Mouse (Mus musculus): ENCODE results near the gene Galntl6.

The Galntl6 gene

DNA sequence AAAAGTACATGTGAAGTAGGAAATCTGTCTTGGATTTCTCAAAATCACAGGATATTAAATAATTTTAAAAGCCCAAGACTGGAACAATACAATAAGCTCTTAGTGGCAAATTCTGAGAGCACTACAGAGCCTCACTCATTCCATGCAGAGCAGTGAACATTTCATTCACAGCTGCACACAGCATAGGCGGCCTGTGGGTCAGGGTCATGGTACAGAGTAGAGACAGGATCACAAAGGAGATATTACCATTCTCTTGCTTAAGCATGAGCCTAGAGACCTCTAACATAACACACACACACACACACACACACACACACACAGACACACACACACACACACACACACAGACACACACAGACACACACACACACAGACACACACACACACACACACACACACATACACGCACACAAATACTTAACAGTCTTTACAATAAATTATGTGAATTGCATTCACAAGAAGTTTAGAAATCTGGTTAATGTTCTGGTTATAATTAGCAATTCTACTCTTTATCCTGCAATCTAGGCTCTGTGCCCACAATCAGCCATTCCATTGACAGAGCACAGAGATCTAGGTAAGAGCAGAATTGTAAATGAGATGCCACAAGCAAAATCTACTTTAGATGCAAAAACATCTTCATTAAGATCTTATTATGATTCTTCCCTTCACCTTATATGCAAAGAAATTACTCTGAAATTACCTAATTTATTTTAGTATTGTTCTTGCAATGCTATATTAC, 653.7 kb downstream of the Galntl6 start:
- DNase-seq (ENCODE audit: extremely low spot score) = no peak

- DNase-seq (ENCODE audit: extremely low spot score) = no peak
Observed at GRCm38 (mm10) chr8:58253620-58254019, 658.8 kb downstream of the Galntl6 start.

- no peak for DNase-seq (ENCODE audit: extremely low spot score)
Observed at GRCm38 (mm10) chr8:58244830-58245229, 667.6 kb downstream of the Galntl6 start.

- peak; percentile 15 for DNase-seq (ENCODE audit: extremely low spot score)
Observed at GRCm38 (mm10) chr8:58234220-58234619, 678.2 kb downstream of the Galntl6 start.

DNA sequence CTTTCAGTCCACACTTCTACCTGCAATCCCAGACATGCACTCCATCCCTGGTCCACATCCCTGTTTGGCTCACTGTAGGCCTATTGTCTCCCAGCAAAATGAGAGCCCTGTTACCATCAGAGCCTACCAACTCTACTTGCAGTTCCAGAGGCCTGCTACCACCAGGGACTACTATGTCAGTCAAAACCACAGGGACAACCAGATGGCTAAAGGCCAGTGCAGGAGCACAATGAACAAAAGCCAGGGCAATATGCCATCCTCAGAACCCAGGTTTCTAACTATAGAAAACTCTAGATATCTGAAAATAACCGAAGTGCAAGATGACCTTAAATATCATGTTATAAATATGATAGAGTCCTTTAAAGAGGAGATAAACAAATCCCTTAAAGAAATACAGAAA, 683.7 kb downstream of the Galntl6 start:
- no peak for DNase-seq (ENCODE audit: extremely low spot score)

- no peak for DNase-seq (ENCODE audit: extremely low spot score)
Observed at GRCm38 (mm10) chr8:58217885-58218284, 694.6 kb downstream of the Galntl6 start.

DNA sequence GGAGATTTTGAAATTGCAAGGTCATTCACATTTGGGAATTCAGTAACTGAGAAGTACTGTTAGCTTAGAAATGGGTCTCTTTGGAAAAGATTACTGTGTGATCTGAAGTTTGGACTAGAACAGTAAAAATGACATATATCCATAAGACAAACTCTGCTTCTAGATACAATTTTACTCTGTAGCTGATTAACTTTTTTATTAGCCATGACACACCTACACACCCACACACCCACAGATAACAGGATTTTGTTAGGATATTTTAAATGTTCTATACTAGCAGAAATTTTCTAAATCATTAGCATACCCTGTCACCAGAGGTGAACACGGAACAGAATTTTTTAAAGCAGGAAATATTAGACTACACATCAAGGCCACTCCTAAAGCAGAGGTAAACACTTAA, 722.7 kb downstream of the Galntl6 start:
- no peak for DNase-seq (ENCODE audit: extremely low spot score)

- DNase-seq (ENCODE audit: extremely low spot score) = peak; percentile 25
Observed at GRCm38 (mm10) chr8:58146961-58147360, 765.5 kb downstream of the Galntl6 start.

- no peak for DNase-seq (ENCODE audit: extremely low spot score)
Observed at GRCm38 (mm10) chr8:58086733-58087132, 825.7 kb downstream of the Galntl6 start.

- no peak for DNase-seq (ENCODE audit: extremely low spot score)
Observed at GRCm38 (mm10) chr8:58084931-58085330, 827.5 kb downstream of the Galntl6 start.

- DNase-seq (ENCODE audit: extremely low spot score) = no peak
Observed at GRCm38 (mm10) chr8:58081715-58082114, 830.7 kb downstream of the Galntl6 start.

DNA sequence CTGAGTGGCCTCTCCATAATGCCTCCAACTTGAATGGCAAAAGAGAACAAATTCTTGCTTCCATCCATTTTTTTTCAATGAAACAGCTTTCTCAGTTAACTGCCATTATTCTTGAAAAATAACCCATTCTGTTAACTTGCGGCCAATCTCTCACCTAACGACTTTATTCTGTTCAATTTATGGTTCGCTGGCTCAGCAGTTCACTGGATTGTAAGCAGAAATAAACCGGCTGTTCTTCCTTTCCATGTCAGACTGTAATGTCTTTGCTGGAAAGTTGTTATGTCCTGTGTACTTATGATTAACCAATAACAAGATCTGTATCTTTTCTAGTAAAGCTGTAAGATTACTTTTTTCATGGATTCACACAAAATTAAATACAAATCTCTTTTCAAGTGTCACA, 837.8 kb downstream of the Galntl6 start:
- DNase-seq (ENCODE audit: extremely low spot score) = no peak

DNA sequence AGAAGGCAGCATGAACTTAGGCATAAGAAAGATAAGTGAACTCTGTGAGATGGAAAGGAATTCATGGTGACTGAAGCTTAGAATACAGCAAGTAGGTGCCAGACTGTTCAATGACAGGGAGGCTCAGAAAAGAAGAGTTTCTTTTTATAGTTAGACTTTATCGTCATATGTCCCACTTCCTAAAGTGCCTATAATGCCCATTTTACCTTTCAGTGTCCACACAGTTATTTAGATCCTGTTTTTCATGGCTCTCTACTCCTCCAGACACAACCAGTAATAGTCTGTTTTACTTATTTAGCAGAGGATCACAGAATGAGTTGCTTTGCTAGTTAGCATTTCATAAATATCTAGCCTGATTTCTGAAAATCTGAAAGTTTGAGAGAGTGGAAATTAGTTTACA, 838.7 kb downstream of the Galntl6 start:
- DNase-seq (ENCODE audit: extremely low spot score) = no peak

DNA sequence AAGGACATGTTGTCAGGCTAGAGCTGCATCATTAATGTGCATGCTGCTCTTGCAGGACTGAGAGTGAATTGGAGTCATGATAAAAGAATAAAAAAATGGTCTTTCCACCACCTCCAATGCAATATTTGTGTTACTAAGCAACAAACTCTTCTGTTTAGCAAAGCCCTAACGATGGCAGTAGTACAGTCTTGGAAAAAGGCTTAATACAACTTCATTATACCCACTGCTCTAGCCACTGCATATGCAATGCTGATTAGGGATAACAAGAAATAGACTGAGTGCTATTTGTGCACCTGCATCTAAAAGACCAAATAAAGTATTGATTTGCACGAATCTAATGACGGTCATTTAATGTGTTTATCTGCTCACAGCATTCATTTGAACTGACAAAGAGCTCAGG, 880.2 kb downstream of the Galntl6 start:
- DNase-seq (ENCODE audit: extremely low spot score) = no peak

GRCm38 (mm10) chr8:58025558-58025957, 886.9 kb downstream of the Galntl6 start:
- DNase-seq (ENCODE audit: extremely low spot score) = no peak

GRCm38 (mm10) chr8:58025094-58025493, 887.3 kb downstream of the Galntl6 start:
- no peak for DNase-seq (ENCODE audit: extremely low spot score)

DNA sequence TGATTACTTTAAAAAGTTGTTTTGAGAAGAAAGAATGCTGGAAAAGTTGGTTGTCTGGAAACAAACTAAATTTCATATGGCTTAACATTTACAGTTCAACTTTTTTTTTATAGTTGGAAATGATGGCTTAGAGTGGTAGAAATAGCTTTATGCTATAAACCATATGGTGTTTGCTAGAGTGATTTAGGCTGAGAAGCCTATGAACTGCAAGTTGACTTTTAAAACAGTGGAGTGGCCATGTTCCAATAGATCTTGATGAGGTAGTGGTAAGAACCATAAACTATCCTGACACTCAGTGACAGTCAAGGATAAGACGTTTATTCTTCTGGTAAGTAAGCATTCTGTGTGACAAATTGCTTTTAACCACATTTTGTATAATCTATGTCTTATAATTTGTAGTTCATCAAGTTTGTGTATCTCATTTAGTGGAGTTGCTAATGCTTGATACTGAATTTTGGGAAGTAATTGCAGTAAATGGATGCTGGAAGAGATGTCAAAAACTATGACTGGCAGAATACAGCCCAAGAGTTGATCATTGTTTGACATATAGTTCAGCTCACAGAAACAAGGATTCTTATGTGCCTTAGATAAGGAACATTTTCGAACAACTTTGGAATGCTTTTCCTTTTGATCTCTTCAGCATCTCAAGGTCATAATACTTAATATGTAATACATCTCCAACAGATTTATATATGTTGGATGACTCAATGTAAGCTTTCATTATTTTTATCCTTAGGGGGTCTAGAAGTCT, 888.8 kb downstream of the Galntl6 start:
- DNase-seq (ENCODE audit: extremely low spot score) = no peak

DNA sequence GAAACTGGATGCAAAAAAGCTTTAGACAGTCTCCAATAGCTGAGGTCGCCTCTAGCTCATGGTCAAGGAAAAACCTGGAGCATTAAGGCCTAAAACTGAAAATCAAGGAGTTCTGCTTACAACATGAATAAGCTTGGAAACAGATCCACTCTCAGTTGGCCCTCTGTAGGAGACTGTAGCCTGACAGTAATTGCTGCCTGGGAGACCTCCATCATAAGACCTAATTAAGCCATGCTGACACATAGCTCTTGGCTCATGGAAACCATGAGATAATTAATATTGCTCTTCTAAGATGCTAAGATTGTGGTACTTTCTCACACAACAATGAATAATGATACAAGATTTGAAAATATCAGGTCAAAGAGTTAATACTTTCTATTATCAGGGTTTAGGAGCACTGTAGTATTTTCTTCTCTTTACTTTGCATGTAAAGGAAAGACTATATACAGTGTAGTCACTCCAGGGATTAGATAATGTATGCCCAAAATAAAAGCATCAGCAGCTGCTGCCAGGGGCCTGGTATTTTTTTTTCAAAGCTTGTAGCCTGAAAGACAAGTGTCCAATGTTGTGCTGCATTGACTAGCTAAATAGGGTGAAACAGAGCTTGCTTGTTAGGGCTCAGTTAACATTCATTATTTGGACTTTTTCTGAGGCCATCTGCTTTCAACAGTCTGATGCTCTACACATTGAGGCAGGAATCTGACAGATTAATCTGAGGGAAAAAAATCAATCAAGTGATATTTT, 922.8 kb downstream of the Galntl6 start:
- no peak for DNase-seq (ENCODE audit: extremely low spot score)

DNA sequence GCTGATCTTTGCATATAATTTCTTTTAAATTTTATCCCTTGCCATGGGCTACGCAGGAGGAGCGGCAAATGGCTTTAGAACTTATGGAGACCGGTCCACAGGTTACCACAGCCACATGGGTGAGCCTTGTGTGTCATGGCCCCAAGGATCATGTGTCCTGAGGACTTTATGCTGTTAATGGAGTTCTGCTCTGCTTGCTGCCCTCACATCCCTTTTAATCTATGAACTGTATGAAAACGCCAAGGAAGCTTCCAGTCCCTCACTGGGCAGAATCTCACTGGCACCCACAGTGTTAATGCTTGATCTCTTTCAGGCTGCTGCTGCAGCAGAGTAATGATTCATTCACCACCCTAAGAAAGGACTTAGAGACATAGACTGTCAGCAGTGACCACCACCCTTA, 935.1 kb downstream of the Galntl6 start:
- no peak for DNase-seq (ENCODE audit: extremely low spot score)

- no peak for DNase-seq (ENCODE audit: extremely low spot score)
Observed at GRCm38 (mm10) chr8:57974093-57974492, 938.3 kb downstream of the Galntl6 start.

GRCm38 (mm10) chr8:57972832-57973231, 939.6 kb downstream of the Galntl6 start:
- DNase-seq (ENCODE audit: extremely low spot score) = no peak

DNA sequence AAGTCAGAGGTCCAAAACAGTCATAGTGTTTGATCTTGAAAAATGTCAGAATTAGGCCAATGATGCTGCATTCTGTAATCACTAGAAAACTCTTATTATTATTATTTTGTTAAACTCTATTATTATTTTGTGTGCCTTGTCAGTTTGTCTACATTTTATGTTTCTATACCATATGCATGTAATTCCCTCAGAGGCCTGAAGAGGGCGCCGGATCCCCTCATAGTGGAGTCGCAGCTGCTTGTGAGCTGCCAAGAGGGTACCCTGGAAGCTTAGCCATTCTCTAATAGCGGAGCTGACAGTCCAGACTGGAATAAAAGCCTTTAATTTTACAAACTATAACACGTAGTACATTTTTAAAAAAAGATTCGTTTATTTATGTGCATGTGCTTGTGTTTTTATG, 945.8 kb downstream of the Galntl6 start:
- peak; percentile 47 for DNase-seq (ENCODE audit: extremely low spot score)

DNA sequence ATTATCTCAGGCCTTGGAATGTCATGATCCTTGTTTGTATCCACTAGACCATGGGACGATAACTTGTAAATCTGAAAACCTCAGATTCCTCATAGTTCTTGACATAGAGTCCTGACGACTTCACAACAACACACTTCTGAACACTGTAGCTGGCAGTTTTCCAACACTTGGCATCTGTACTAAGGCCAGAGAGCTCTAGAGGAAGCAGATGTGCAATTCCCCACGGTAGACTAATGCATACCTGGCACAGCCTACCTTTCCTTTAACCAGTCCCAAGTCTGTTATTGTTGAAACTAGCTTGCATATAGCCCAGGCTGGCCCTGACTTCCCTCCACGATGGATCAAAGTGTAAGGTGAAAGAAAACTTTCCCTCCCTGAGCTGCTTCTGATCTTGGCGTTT, 946.9 kb downstream of the Galntl6 start:
- DNase-seq (ENCODE audit: extremely low spot score) = no peak

All from embryo, embryonic 9.5 days (tissue).